Mouse (Mus musculus) limb, embryonic 12.5 days (tissue): ENCODE results near the gene Enpp4. TPM values are rescaled to one million over a fixed set of nuclear protein-coding genes. Genes with fewer than 3 reads are reported as not detected.
A peak's percentile ranks its signal among the peaks of the same experiment; 100 is the strongest.

Source experiments
- ATAC-seq: fragments of 200-750 bp; cut with Nextera tagmentation; 2 replicates; pipeline ENCODE4 v1.8.0; 2017; ENCODE audit warnings: low read depth, moderate TSS enrichment; ENCODE audit not compliant: insufficient number of reproducible peaks, insufficient read depth, low FRiP score, low TSS enrichment
- H3K27ac ChIP-seq: fragments of 300-500 bp; sonication (generic); 2 replicates; pipeline ENCODE4 v1.5.1; 2016; ENCODE audit warnings: mild to moderate bottlenecking, moderate library complexity
- H3K27me3 ChIP-seq: fragments of 300-500 bp; sonication (generic); 2 replicates; pipeline ENCODE4 v1.6.1; 2016; ENCODE audit warnings: mild to moderate bottlenecking, moderate library complexity
- H3K36me3 ChIP-seq: fragments of 300-500 bp; sonication (generic); 2 replicates; pipeline ENCODE4 v1.6.1; 2016; ENCODE audit warnings: mild to moderate bottlenecking, moderate library complexity
- H3K4me1 ChIP-seq: fragments of 300-500 bp; sonication (generic); replicated peaks from 2 replicates; pipeline ENCODE4 v1.6.1; 2016
- H3K4me2 ChIP-seq: fragments of 300-500 bp; sonication (generic); 2 replicates; pipeline ENCODE4 v1.6.1; 2016; ENCODE audit warnings: mild to moderate bottlenecking, moderate library complexity
- H3K4me3 ChIP-seq: fragments of 300-500 bp; sonication (generic); replicated peaks from 2 replicates; pipeline ENCODE4 v1.5.1; 2016; ENCODE audit warnings: mild to moderate bottlenecking
- H3K9ac ChIP-seq: fragments of 300-500 bp; sonication (generic); replicated peaks from 2 replicates; pipeline ENCODE4 v1.6.1; 2016; ENCODE audit warnings: mild to moderate bottlenecking, moderate library complexity
- H3K9me3 ChIP-seq: fragments of 300-500 bp; sonication (generic); 2 replicates; pipeline ENCODE4 v1.6.1; 2016; ENCODE audit warnings: mild to moderate bottlenecking, moderate library complexity
- WGBS: fragments of 180-500 bp; shearing (Covaris S2); methylation state at CpG from one replicate; pipeline ENCODE4 v1.1.7; 2016; 5-methylcytosine and 5-hydroxymethylcytosine counted together
- polyA plus RNA-seq: library from polyadenylated mRNA; unstranded; fragments of >200 nt; fragmentation: Nextera tagmentation; extraction: Ambion mirVana; gene quantifications from 2 replicates; pipeline ENCODE4 v1.2.1, GENCODE M21; 2016

Enpp4 gene
- 3.6 and 4.0 TPM in 2 replicates for polyA plus RNA-seq

DNA sequence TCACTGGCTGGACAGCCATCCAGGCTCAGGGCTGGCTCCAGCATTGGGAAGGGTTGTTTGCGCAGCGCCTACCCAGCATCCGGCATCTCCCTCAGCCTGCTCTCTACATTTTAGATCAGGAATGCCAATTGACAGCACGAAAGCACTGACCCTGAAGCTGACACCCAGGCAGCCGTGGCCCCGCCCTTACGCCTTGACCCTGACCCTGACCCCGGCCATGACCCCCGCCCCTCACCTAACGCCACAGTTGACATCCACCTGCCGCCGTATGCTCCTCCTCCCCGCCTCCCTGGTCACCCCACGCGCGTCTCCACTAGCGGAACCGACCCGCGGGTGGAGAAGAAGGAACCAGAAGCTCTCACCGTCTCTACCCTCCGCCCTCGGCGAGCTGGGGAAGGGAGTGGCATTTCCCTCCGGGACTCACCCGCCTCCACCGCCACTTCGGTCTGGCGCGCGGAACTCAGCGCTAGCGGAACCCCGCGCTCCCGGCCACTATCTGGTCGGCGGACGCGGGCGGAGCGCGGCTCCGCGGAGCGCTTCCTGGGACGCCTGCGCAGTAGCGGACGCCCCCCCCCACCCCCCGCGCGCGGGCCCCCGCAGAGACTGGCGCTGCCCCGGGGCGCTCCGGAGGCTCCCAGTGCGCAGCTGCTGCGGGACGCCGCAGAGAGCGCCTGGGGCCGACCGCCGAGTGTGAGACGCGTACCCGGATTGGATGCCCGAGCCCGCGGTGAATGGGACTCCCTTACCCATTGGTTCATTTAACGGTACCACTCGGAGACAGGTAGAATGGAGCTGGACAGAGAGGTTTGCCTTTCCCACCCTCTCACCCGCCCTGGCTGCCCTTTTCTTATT is at the start of gene Enpp4:
TSS of gene Enpp4 (minus strand) at position 523 of the 852 bp plus-strand sequence.
- WGBS = under 1% methylated on average over 75 of the region's 76 CpGs
- peaks cover 6% of the 10 kb centered on the region for H3K4me1 ChIP-seq
- peak within 1 kb of the TSS; percentile 68 for H3K9ac ChIP-seq
- no peaks in the 10 kb centered on the region for H3K9me3 ChIP-seq
- no peak within 1 kb of the TSS for H3K27ac ChIP-seq
- H3K27me3 ChIP-seq = peaks cover 14% of the 10 kb centered on the region; the same call in 1 of the 2 replicates
- H3K4me2 ChIP-seq = peak within 1 kb of the TSS; percentile 98
- ATAC-seq = peak; percentile 95
- peak within 1 kb of the TSS; percentile 68 for H3K4me3 ChIP-seq
- no peaks in the 10 kb centered on the region for H3K36me3 ChIP-seq

DNA sequence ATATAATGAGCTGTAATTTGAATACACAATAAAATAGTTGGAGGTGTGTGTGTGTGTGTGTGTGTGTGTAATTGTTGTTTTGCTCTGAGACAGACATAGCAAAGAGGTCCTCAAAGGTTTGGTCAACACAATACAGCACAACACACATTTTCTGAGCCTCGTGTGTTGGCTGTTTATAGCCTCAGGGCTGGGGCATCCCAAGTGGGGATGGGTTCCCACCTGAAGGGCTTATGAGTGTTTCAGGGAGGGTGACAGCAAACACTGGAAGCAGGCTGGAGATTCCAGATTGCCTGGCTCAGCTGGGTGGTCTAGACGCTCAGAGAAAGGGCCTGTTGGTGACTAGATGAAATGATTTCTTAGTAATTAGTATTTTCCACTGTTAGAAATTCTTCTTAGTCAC is 49.6 kb upstream of the Enpp4 start:
- Histone ChIP-seq H3K27me3 (no peaks in the 10 kb centered on the region; the same call in 1 of the 2 replicates), H3K27ac (no peak overlapping the region), H3K4me2 (no peak overlapping the region), H3K4me1 (peaks cover 11% of the 10 kb centered on the region; the same call in 1 of the 2 replicates), H3K4me3 (no peak overlapping the region), H3K9ac (no peak overlapping the region), H3K36me3 (no peaks in the 10 kb centered on the region), H3K9me3 (no peaks in the 10 kb centered on the region)
- WGBS = 70% methylated on average over 2 of the region's 2 CpGs
- no peak for ATAC-seq

DNA sequence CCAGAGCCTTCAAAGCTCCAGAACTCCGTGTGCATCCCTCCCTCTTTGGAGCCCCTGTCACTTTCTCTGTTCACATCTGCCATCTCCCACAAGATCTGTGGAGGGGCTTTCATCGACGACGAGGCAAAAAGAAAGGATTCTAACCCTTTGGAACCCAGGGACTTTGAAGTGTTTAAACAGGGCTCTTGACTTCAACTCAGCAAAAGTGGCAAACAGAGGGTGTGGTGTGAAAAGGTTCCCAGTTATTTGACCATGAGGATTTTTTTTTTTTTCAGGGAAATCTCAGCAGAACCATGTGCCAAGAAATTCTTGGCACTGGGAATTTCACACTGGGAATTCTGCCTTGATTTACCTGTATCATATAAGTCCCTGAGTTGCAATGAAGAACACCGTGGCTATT is 48.3 kb upstream of the Enpp4 start:
- Histone ChIP-seq H3K36me3 (no peaks in the 10 kb centered on the region), H3K27ac (no peak overlapping the region), H3K27me3 (no peaks in the 10 kb centered on the region; the same call in 1 of the 2 replicates), H3K4me1 (peaks cover 11% of the 10 kb centered on the region; the same call in 1 of the 2 replicates), H3K9me3 (0 out of 2 replicates have a peak, but pooled peaks cover 3% of the 10 kb centered on the region), H3K9ac (no peak overlapping the region), H3K4me3 (no peak overlapping the region), H3K4me2 (no peak overlapping the region)
- ATAC-seq = no peak
- WGBS = 30% methylated on average over 5 of the region's 5 CpGs

DNA sequence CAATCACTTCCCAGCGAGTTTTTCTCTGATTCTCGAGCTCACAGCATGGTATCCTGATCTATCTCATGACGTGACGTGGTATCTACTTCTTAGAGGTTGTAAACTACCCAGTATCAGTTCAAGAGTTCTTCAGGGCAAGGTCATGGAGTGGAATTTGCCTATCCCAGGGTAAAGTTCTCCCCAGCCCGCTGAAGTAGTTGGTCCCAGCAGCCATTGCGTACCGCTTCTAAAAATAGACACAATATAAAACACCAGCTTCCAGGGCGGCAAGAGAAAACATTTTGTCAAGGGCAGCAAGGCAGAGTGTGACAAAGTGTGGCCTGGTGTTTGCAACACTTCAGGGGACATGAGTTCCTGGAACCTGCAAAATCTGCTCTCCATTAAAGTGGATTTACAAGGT is 46.3 kb upstream of the Enpp4 start:
- H3K4me2 ChIP-seq = no peak overlapping the region
- no peak overlapping the region for H3K27ac ChIP-seq
- no peaks in the 10 kb centered on the region for H3K36me3 ChIP-seq
- peaks cover 19% of the 10 kb centered on the region; the same call in 1 of the 2 replicates for H3K4me1 ChIP-seq
- no peak overlapping the region for H3K9ac ChIP-seq
- no peak overlapping the region for H3K4me3 ChIP-seq
- H3K9me3 ChIP-seq = 0 out of 2 replicates have a peak, but pooled peaks cover 3% of the 10 kb centered on the region
- 71% methylated on average over 8 of the region's 8 CpGs for WGBS
- no peak for ATAC-seq
- no peaks in the 10 kb centered on the region; the same call in 1 of the 2 replicates for H3K27me3 ChIP-seq

DNA sequence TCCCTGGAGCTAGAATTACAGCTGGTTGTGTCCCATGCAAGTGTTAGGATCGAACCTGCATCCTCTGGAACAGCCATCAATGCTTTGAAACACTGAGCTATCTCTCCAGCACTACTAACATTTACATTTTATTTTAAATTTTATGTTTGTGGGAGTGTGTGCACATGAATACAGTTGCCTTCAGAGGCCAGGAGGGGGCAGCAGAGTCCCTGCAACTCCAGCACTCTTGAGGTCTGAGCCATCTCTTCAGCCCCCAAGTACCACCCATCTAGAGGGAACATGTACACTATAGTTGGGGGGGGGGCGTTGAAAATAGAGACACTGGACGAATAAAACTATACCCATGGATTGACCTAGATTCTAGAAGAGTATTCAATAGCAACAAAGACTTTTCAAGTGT is 45.5 kb upstream of the Enpp4 start:
- WGBS = 66% methylated on average over 3 of the region's 3 CpGs
- Histone ChIP-seq H3K9me3 (0 out of 2 replicates have a peak, but pooled peaks cover 3% of the 10 kb centered on the region), H3K4me1 (peaks cover 19% of the 10 kb centered on the region; the same call in 1 of the 2 replicates), H3K27me3 (no peaks in the 10 kb centered on the region; the same call in 1 of the 2 replicates), H3K4me2 (no peak overlapping the region), H3K36me3 (no peaks in the 10 kb centered on the region), H3K4me3 (no peak overlapping the region), H3K27ac (no peak overlapping the region), H3K9ac (no peak overlapping the region)
- ATAC-seq = no peak

DNA sequence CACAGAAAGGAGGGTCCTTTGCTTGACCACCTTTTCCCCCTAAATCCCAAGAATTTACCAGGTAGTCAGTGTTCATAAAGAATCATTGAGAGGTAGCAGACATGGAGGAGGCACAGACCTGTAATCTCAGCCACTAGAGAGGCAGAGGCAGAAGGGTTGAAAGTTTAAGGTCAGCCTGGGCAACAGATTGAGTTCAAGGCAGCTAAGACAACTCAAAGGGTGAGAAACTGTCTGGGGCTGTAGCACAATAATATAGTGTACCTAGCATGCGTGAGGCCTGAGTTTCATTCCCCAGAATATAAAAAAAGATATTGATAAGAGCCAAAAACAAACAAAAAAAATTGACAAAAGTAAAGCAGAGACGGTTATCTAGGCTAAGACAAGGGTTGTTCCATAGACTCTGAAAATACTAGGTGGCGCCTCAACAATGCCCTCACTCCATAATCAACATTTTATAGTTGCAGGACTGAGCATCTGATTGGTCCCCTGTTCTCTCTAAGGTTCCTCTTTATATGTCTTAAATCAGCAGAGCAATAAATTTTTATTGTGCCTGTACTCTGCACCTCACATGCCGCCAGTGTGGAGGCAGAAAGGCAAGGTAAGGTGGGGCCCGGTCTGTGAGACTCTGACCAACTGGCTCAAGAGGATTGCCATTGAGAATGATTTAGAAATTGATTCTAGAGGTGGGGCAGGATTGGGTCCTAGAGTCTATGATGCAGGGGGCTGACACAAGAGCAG is 42.7 kb upstream of the Enpp4 start:
- Histone ChIP-seq H3K4me1 (peaks cover 13% of the 10 kb centered on the region; the same call in 1 of the 2 replicates), H3K27ac (no peak overlapping the region), H3K4me2 (no peak overlapping the region), H3K4me3 (no peak overlapping the region), H3K27me3 (no peaks in the 10 kb centered on the region; the same call in 1 of the 2 replicates), H3K36me3 (no peaks in the 10 kb centered on the region), H3K9ac (no peak overlapping the region), H3K9me3 (0 out of 2 replicates have a peak, but pooled peaks cover 3% of the 10 kb centered on the region)
- WGBS = 53% methylated on average over 5 of the region's 5 CpGs
- ATAC-seq = no peak; the same call in 1 of the 2 replicates

DNA sequence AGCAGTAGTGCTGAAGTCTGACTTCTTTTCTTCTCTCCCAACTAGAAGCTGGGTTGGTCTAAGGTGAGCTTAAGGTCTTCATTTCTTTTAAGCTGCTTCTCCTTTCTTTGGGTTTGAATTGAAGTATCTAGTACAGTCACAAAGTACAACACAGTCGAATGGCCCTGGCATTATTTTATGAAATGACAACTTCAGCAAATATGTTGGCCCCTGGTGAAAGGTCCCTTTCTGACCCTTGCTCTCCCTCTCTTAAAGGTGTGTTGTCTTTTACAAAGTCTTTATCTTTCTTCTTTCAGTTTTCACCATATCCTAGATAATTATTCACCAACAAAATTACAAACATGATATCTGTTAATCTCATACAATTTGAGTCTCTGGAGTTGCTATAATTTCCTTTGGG is 40.2 kb upstream of the Enpp4 start:
- Histone ChIP-seq H3K4me2 (no peak overlapping the region), H3K4me1 (peaks cover 7% of the 10 kb centered on the region; the same call in 1 of the 2 replicates), H3K36me3 (no peaks in the 10 kb centered on the region), H3K9ac (no peak overlapping the region), H3K4me3 (no peak overlapping the region), H3K27ac (no peak overlapping the region), H3K9me3 (0 out of 2 replicates have a peak, but pooled peaks cover 3% of the 10 kb centered on the region), H3K27me3 (no peaks in the 10 kb centered on the region)
- WGBS = 95% methylated on average over 1 of the region's 1 CpGs
- no peak for ATAC-seq

DNA sequence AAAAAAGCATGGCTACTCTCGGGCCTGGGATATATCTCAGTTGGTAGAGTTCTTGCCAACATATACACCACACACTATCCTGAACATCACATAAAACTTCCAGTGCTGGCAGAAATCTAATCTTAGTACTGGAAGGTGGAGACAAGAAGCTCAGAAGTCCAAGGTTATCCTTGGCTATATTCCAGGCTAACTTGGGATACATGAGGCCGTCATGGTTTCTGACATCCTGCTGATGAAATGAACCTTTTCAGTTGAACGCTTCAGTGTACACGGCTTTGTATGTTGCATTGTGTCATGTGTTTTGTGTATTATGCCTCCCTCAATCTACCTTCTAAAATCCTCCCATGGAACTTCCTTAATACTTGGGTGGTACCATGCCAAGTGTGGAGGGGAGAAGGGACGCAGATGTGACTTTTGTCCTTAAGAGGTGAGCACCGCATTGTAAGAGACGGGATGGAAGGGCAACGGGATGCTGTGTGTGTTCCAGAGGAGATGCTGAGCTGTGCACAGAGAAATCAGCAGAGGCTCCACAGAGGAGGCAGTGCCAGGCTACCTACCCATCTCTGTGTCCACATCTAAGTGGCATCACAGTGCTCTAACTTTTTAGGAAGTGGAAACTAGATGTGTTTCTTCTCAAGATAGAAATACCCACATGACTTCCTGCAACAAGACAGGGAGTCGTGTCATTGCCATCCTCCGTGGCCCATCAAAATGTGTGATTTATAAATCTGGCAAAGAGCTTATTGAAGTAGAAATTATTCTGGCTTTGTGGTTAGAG is 31.4 kb upstream of the Enpp4 start:
- no peak overlapping the region for H3K9ac ChIP-seq
- no peaks in the 10 kb centered on the region for H3K4me1 ChIP-seq
- no peaks in the 10 kb centered on the region for H3K36me3 ChIP-seq
- ATAC-seq = no peak
- 92% methylated on average over 10 of the region's 10 CpGs for WGBS
- H3K9me3 ChIP-seq = no peaks in the 10 kb centered on the region
- H3K4me2 ChIP-seq = no peak overlapping the region
- no peak overlapping the region for H3K4me3 ChIP-seq
- peaks cover 15% of the 10 kb centered on the region; the same call in 1 of the 2 replicates for H3K27me3 ChIP-seq
- no peak overlapping the region for H3K27ac ChIP-seq

DNA sequence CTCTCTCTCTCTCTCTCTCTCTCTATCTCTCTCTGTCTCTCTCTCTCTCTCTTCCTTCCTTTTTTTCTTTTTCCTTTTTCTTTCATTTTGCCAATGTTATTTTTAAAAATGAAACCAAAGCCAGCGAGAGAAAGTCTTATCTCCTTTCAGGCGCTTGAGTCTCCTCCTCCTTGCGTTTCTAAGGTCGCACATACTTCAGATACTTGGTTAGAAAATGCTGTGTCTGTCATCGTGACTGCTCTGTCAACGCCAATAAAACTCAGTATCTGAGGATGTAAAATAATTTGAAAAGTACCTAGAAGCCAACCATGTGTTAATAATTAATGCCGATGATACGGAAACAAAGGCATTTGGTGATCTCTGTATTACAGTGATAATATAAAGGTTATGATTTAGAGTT is 30.4 kb upstream of the Enpp4 start:
- no peak overlapping the region for H3K9ac ChIP-seq
- no peak overlapping the region for H3K4me2 ChIP-seq
- ATAC-seq = no peak
- H3K36me3 ChIP-seq = no peaks in the 10 kb centered on the region
- no peaks in the 10 kb centered on the region for H3K9me3 ChIP-seq
- no peak overlapping the region for H3K27ac ChIP-seq
- no peak overlapping the region for H3K4me3 ChIP-seq
- peaks cover 15% of the 10 kb centered on the region; the same call in 1 of the 2 replicates for H3K27me3 ChIP-seq
- 74% methylated on average over 8 of the region's 8 CpGs for WGBS
- no peaks in the 10 kb centered on the region for H3K4me1 ChIP-seq

DNA sequence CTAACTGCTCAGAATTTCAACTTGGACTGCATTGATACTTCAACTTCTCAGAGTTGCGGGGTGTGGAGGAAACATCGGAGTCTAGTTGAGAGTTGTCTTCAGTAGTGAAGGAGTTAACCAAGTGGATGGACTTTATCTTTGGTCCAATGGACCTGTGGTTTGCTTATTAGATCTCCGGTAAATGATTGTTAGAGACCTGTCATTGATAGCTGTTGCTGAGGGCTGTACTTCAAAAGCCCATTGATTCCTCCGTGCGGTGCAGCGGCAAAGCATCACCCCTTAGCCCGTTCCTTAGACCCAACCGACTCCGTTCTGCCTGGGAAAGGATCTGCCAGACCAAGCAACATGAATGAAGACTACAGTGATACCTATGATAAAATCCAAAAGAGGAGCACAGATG is 28.9 kb upstream of the Enpp4 start:
- ATAC-seq = no peak

More for the DNA sequence above, 28.9 kb upstream of the Enpp4 start:
- no peak overlapping the region for H3K27ac ChIP-seq
- H3K4me3 ChIP-seq = no peak overlapping the region
- no peak overlapping the region for H3K9ac ChIP-seq
- no peaks in the 10 kb centered on the region for H3K9me3 ChIP-seq
- H3K27me3 ChIP-seq = peaks cover 15% of the 10 kb centered on the region; the same call in 1 of the 2 replicates
- no peaks in the 10 kb centered on the region for H3K36me3 ChIP-seq
- no peaks in the 10 kb centered on the region for H3K4me1 ChIP-seq
- H3K4me2 ChIP-seq = no peak overlapping the region
- 86% methylated on average over 9 of the region's 9 CpGs for WGBS
